Mouse (Mus musculus): ENCODE measurements around the gene Grem2. TPM values are rescaled to one million over a fixed set of nuclear protein-coding genes. Genes with fewer than 3 reads are reported as not detected.

The Grem2 gene
- polyA plus RNA-seq, 1 experiment from 2014 or later: 0.17 TPM

DNA sequence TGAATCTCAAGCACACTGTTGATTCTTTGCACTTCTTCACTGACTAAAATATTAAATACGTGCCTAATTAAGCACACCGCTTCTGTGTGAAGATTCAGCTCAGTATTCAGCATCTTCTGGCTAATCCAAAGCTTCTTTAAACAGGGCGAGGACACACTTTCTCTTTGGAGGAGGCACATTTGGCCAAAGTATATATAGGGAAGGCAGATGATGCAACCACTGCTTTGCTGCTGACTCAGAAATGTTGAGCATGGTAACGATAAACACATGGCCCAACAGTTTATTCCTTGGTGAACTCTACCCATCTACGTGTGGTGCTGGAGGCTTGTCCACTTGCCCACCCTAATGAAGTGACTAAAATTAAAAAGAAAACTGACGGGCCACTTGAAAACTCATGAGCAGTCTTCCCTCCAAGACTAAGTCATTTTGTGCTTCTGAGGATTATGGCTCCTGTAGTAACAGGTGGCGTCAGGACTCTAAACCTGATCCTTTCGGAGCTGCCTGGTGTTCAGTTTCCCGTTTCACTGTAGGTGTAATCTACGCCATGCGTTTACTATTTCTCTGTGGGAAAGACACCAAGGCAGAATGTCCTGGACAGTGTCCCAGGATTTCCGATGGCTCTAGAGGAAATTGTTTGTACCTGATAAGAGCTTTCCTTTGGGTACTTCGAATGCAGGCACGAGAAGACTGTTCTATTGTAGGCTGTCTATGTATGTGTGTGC, 32.8 kb downstream of the Grem2 start:
- no peak overlapping the region for H3K27ac ChIP-seq
- no peaks in the 10 kb centered on the region for H3K36me3 ChIP-seq
- no peak overlapping the region for H3K9ac ChIP-seq
- 66% methylated on average over 14 of the region's 14 CpGs for WGBS (ENCODE audit: insufficient replicate concordance)
- H3K4me1 ChIP-seq: no peaks in the 10 kb centered on the region
- H3K9me3 ChIP-seq (replicated peaks): no peaks in the 10 kb centered on the region
- ATAC-seq: no peak
- H3K4me3 ChIP-seq: no peak overlapping the region
- H3K4me2 ChIP-seq: no peak overlapping the region
- H3K27me3 ChIP-seq (replicated peaks): no peaks in the 10 kb centered on the region

DNA sequence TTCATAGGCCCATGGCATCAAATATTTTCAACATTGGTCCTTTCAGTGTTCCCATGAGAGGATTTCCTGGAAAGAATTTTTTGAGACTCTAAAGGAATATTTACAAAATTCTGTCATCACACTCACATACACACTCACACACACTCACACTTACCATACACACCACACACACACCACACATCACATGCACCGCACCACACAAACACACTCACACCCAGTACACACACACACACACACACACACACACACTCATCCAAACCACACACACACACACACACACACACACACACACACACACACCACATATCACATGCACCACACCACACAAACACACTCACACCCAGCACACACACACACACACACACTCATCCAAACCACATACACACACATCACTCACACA, 33.5 kb downstream of the Grem2 start:
- Histone ChIP-seq H3K36me3 (no peaks in the 10 kb centered on the region), H3K9me3 (replicated peaks) (no peaks in the 10 kb centered on the region), H3K27ac (no peak overlapping the region), H3K4me2 (no peak overlapping the region), H3K9ac (no peak overlapping the region), H3K27me3 (replicated peaks) (no peaks in the 10 kb centered on the region), H3K4me3 (no peak overlapping the region), H3K4me1 (no peaks in the 10 kb centered on the region)
- ATAC-seq: no peak
- WGBS (ENCODE audit: insufficient replicate concordance): 86% methylated on average over 1 of the region's 1 CpGs

DNA sequence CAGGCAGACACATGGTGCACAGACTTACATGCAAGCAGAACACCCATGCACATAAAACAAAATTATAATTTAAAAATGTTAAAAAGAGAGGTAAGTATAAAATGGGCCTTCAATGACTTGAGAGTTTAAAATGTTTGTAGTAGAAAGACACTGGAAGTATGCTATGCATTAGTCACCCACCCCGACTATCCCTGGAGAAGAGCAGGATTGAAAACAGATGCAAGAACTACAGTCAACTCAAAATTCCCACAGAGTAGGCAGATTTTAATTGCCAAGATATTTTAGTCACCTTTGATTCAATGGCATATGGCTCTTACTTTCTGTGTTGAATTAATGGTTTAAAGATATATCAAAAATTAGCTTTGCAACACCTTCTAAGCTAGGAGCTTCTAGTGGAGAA, 39.1 kb downstream of the Grem2 start:
- Histone ChIP-seq H3K4me2 (no peak overlapping the region), H3K9ac (no peak overlapping the region), H3K27ac (no peak overlapping the region), H3K4me3 (no peak overlapping the region), H3K36me3 (no peaks in the 10 kb centered on the region), H3K27me3 (replicated peaks) (no peaks in the 10 kb centered on the region), H3K4me1 (no peaks in the 10 kb centered on the region), H3K9me3 (replicated peaks) (no peaks in the 10 kb centered on the region)
- no peak for ATAC-seq
- WGBS (ENCODE audit: insufficient replicate concordance): 62% methylated on average over 1 of the region's 1 CpGs

DNA sequence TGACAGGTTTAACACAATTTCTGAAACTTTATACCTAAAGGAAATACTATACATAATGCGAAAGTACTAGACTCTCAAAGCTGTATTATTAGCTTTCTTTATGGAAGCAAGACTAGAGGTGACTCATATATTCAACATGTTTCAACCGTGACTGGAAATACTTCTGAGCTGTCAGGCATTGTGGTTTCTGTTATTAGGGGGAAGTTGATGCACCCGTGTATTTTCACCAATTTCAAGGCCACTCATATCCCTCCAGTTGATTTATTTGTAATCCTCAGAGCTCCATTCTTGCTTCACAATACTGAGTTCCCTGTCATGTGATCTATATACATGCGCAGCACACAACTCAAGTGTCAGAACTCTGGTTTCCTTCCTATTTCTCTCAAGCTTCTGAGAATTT, 46.4 kb downstream of the Grem2 start:
- Histone ChIP-seq H3K9ac (no peak overlapping the region), H3K4me1 (no peaks in the 10 kb centered on the region), H3K36me3 (no peaks in the 10 kb centered on the region), H3K4me2 (no peak overlapping the region), H3K27ac (no peak overlapping the region), H3K4me3 (no peak overlapping the region), H3K9me3 (replicated peaks) (no peaks in the 10 kb centered on the region), H3K27me3 (replicated peaks) (no peaks in the 10 kb centered on the region)
- WGBS (ENCODE audit: insufficient replicate concordance): 57% methylated on average over 4 of the region's 4 CpGs
- no peak for ATAC-seq

DNA sequence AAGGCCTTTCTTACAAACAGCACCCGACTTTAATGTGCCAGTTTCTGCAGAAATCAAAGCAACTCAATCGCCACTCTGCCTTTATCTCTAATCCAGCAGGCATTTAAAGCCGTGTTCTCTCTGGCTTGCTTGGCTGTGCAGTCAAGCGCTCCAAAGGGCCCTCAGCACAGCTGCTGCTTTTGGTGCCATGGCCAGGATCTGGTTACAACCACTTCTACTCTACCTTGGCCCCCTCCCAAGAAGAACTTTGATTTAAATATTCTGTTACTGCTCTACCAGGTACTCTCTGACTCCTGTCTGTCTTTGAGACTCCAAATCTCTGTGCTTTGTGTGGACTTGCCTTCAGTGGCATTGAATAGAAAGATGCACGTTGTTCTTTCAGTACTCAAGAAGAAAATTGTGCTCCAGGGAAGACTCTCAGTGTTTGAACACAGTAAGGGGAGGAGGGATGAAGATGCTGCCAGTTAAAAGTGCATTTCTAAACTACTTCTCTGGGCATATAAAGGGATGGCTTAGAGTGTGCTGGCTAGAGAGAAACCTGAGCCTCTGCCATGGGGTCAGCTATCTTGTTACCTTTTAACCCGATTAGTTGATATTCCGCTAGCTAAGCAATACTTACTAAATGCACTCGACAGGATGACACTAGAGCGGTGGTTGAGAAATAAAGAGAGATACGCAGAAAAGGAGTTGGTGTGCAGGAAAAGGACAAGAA, 61.1 kb downstream of the Grem2 start:
- no peaks in the 10 kb centered on the region for H3K36me3 ChIP-seq
- 70% methylated on average over 10 of the region's 10 CpGs for WGBS (ENCODE audit: insufficient replicate concordance)
- ATAC-seq: no peak
- H3K9ac ChIP-seq: no peak overlapping the region
- no peaks in the 10 kb centered on the region for H3K27me3 ChIP-seq (replicated peaks)
- no peaks in the 10 kb centered on the region for H3K4me1 ChIP-seq
- 0 out of 2 replicates have a peak, but pooled peaks cover 3% of the 10 kb centered on the region for H3K9me3 ChIP-seq (replicated peaks)
- no peak overlapping the region for H3K4me3 ChIP-seq
- no peak overlapping the region for H3K4me2 ChIP-seq
- no peak overlapping the region for H3K27ac ChIP-seq

DNA sequence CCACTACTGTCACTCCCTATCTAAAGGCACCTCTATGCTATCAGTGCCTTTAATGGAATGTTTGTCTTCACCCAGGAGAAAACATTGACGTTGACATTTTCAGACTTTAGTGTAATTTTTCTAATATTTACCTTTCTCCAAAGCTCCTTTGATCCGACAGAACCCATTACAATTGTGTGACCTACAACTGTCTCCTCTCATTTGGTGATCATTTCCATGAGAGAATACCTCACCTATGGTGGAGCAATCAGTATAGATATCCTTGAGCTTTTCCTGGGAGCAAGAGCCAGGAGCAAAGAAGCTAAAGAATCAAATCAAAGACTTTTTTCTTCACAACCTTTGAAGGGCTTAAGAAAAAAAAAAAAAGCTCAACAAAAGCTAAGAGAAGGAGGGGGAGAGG, 65.4 kb downstream of the Grem2 start:
- WGBS (ENCODE audit: insufficient replicate concordance): 45% methylated on average over 2 of the region's 2 CpGs
- ATAC-seq: no peak
- Histone ChIP-seq H3K27ac (no peak overlapping the region), H3K9me3 (replicated peaks) (0 out of 2 replicates have a peak, but pooled peaks cover 3% of the 10 kb centered on the region), H3K4me1 (no peaks in the 10 kb centered on the region), H3K4me3 (no peak overlapping the region), H3K9ac (no peak overlapping the region), H3K27me3 (replicated peaks) (no peaks in the 10 kb centered on the region), H3K36me3 (no peaks in the 10 kb centered on the region), H3K4me2 (no peak overlapping the region)

DNA sequence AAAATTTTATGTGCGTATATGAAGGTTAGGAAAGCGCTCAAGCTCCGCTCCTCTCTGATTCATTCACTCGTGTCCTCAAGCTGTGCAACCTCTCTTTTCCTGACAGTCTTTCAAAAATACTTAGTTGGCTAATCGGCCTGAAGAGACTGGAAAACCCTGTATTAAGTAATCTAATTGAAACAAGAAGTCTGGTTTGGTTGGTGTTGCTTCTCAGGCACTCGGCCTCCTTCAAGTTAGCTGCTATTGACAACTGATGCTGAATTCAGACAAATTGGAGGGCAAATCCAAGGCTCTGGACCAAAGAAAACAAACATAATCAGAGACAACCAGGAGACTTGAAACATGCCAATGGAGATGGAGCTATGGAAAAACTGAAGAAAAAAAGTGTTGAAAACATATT, 76.8 kb downstream of the Grem2 start:
- Histone ChIP-seq H3K9ac (no peak overlapping the region), H3K36me3 (no peaks in the 10 kb centered on the region), H3K4me2 (no peak overlapping the region), H3K9me3 (replicated peaks) (no peaks in the 10 kb centered on the region; the same call in 1 of the 2 replicates), H3K4me3 (no peak overlapping the region), H3K27me3 (replicated peaks) (no peaks in the 10 kb centered on the region), H3K4me1 (no peaks in the 10 kb centered on the region), H3K27ac (no peak overlapping the region)
- ATAC-seq: no peak
- 68% methylated on average over 6 of the region's 6 CpGs for WGBS (ENCODE audit: insufficient replicate concordance)

DNA sequence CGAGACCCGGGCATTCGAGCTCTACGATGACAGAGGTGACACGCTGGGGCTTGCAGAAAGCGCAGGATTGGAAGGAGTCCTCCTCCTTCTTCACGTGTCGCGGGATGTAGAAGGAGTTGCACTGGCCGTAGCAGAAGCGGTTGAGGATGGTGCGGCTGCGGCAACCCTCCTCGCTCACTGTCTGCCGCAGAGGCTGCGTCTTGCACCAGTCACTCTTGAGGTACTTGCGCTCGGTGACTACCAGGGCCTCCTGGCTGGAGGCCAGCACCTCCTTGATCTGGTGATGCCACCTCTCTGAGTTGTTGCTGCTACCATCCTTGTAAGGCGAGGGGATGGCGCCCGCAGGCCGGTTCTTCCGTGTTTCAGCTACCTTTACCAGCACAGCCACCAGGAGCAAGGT, 84.8 kb downstream of the Grem2 start:
- ATAC-seq: no peak
- no peak overlapping the region for H3K4me2 ChIP-seq
- no peaks in the 10 kb centered on the region for H3K36me3 ChIP-seq
- H3K27me3 ChIP-seq (replicated peaks): no peaks in the 10 kb centered on the region
- H3K9me3 ChIP-seq (replicated peaks): peaks cover 19% of the 10 kb centered on the region
- H3K27ac ChIP-seq: no peak overlapping the region
- no peak overlapping the region for H3K9ac ChIP-seq
- no peaks in the 10 kb centered on the region for H3K4me1 ChIP-seq
- no peak overlapping the region for H3K4me3 ChIP-seq
- WGBS (ENCODE audit: insufficient replicate concordance): 84% methylated on average over 23 of the region's 23 CpGs

DNA sequence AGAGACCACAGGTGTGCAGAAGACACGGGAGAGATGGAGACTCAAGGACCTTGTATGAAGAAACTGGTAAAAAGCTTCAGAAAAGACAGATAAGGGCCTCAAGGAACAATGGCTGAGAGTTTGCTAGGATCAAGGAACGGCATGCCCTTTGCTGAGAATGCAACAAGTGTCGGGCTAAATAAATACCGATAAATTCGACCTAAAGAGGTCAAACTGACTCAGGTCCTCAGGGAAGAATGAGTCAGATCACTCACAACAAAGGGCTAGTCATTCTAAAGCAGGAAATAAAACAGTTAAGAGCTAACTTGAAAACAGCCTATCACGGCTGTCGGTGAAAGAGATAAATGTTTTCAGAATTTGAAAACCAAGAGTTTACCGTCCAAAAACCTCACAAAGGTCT, 95.1 kb downstream of the Grem2 start:
- H3K4me2 ChIP-seq: no peak overlapping the region
- no peak overlapping the region for H3K27ac ChIP-seq
- H3K4me3 ChIP-seq: no peak overlapping the region
- H3K27me3 ChIP-seq (replicated peaks): no peaks in the 10 kb centered on the region
- no peaks in the 10 kb centered on the region for H3K36me3 ChIP-seq
- 51% methylated on average over 8 of the region's 8 CpGs for WGBS (ENCODE audit: insufficient replicate concordance)
- no peaks in the 10 kb centered on the region for H3K4me1 ChIP-seq
- no peaks in the 10 kb centered on the region for H3K9me3 ChIP-seq (replicated peaks)
- no peak overlapping the region for H3K9ac ChIP-seq
- ATAC-seq: no peak

DNA sequence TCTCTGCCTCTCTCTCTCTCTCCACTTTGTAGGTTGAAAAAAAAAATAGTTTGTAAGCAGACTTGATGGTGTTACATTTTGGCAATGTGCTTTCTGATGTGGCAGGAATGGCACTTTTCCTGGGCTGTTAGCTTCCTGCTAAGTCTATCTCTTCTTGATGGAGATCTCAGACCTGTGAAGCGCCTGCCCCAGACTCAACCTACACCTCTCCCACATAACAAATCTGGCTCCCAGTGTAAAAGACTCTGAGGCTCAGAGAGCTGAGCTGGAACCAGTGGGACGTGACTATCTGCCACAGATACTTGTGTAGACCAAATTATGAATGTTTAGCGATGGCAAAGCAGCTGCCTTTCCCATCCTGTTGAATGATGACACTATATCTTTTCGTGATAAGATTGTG, 109.8 kb downstream of the Grem2 start:
- H3K4me3 ChIP-seq: no peak overlapping the region
- no peaks in the 10 kb centered on the region for H3K9me3 ChIP-seq (replicated peaks)
- no peak overlapping the region for H3K9ac ChIP-seq
- no peaks in the 10 kb centered on the region for H3K4me1 ChIP-seq
- 60% methylated on average over 4 of the region's 4 CpGs for WGBS (ENCODE audit: insufficient replicate concordance)
- ATAC-seq: no peak
- H3K4me2 ChIP-seq: no peak overlapping the region
- H3K36me3 ChIP-seq: no peaks in the 10 kb centered on the region
- no peak overlapping the region for H3K27ac ChIP-seq
- H3K27me3 ChIP-seq (replicated peaks): no peaks in the 10 kb centered on the region

DNA sequence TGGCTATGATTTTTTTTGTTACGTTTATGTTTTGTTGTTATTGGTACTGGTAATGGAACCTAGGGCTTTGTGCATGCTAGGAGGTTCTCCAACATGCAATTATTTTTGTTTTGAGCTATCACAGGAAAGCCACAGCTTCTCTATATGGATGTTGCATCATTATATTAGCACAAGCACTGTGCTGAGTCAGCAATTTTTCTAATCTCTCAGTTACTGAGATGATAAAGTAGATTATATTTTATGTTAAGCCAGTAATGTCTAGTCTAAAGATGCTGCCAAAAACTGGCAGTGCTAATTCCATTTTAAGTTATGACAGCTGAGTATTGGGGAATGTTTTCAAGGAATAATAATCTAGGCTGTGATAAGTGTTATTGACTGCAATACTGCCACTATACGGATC, 133.0 kb downstream of the Grem2 start:
- Histone ChIP-seq H3K9me3 (replicated peaks) (no peaks in the 10 kb centered on the region), H3K4me2 (no peak overlapping the region), H3K4me3 (no peak overlapping the region), H3K4me1 (no peaks in the 10 kb centered on the region), H3K27ac (no peak overlapping the region), H3K27me3 (replicated peaks) (no peaks in the 10 kb centered on the region), H3K36me3 (no peaks in the 10 kb centered on the region), H3K9ac (no peak overlapping the region)
- WGBS (ENCODE audit: insufficient replicate concordance): 74% methylated on average over 2 of the region's 2 CpGs
- no peak for ATAC-seq

Data from liver, embryonic 12.5 days (tissue).